Mouse (Mus musculus) c-Kit-positive CD71-positive TER-119-negative erythroid progenitor cells, embryonic 14.5 days (primary cell): Measurements from ENCODE around the gene Loxl1.
"Not testable (repeated sequence)": the region's sequence is repeated elsewhere in the genome, so short reads cannot be mapped to it uniquely, and the experiment has no call there.

ENCODE experiments used
- DNase-seq: peaks from one replicate; pipeline ENCODE4 v3.0.0-alpha.2; 2013; ENCODE audit warnings: low read depth

Loxl1 gene

DNA sequence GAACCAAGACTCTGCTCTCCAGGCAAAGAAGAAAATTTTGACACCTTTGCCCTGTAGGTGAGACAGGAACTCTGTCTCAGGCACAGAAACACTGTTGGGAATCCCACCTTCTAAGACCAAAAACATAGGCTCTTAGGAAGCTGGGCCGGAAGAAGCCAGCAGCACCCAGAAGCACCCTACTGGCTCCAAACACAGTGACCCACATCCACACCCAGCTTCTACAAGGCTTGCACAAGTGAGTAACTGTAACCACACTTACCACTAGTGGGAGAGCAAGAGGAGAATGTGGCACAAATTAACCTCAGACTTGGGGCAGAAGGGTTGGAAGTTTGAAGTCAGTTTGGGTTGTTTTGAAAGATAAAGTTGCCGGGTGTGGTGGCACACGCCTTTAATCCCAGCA lies 37.2 kb downstream of the Loxl1 start:
- DNase-seq, result no peak

DNA sequence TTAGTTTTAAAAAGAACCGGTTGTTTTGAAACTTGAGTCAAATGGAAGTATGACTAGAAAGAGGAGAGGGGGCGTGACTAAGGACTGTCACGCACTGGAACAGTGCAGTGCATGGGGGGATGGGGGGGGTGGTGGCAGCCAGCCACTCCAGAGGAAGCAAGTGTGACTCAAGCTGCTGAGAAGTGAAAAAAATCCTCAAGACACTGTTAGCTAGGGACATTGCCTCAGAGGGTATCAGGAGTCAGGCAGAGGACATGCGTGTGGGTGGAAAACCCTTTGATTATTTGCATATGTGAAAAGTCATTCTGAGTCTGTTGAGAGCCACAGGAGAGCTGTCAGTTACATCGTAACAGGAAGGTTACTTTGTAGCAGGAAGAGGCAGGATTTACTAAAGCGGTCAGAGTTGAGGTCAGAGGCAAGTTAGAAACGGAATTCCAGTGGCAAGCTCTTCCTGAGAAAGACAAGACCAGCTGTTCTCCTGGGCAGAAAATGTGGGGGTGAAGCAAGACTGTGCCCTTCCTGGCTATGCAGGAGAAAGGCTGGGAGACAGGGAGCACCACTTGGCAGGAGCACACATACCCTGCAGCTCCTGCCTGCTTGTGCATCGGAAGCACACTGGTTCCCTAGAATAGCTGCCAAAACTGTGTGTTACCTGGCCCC lies 37.7 kb downstream of the Loxl1 start:
- no peak for DNase-seq

DNA sequence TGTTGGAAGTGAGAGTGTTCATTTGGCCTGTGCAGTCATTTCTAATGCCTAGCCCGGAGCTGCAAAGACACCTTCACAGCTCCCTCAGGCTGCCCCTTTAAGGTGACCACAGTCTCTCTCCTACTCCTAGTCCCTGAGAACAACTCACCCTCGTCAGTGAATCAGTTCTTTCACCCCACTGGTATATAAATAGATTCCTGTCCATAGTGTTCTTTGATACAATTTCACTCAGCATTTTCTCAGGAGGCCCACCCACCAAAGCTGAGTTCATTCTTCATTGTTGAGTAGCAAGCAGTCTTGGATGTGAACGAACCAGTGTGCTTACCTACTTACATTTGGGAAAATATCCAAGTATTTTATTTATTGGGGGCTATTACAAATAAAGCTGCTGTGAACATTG lies 38.4 kb downstream of the Loxl1 start:
- DNase-seq, result no peak

DNA sequence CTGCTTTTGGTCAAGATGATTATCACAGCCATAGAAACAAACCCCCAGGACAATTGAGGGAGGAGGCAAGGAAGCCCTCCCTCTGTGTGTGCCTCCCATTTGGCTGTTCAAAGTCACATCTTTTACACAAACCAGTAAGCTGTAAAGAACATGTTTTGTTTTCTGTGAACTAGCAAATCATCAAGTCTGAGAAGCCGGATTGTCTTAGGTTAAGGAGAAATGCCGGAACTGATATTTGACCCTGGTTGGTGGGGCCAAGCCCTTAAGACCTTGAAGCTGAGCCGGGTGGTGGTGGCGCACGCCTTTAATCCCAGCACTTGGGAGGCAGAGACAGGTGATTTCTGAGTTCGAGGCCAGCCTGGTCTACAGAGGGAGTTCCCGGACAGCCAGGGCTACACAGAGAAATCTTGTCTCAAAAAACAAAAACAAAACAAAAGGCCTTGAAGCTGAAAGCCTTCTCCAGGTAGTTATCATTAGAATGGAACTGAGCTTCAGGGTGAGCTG lies 38.8 kb downstream of the Loxl1 start:
- DNase-seq, result no peak

DNA sequence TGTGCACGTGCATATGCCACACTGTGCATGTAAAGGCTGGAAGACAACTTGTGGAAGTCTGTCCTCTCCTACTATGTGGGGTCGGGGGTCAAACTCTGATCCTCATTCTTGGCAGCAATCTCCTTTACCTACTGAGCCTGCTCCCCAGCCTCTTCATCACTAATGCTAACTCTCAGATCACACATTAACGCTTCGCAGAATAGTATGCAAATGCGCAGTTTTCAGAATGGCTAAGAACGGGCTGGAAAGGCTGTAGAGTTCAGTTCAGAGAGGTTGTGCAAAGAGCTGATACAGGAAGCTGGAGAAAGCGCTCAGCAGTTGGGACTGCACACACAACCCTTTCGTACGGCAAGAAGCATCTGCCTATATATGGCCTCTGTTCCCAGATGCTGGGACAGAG lies 40.1 kb downstream of the Loxl1 start:
- no peak for DNase-seq

DNA sequence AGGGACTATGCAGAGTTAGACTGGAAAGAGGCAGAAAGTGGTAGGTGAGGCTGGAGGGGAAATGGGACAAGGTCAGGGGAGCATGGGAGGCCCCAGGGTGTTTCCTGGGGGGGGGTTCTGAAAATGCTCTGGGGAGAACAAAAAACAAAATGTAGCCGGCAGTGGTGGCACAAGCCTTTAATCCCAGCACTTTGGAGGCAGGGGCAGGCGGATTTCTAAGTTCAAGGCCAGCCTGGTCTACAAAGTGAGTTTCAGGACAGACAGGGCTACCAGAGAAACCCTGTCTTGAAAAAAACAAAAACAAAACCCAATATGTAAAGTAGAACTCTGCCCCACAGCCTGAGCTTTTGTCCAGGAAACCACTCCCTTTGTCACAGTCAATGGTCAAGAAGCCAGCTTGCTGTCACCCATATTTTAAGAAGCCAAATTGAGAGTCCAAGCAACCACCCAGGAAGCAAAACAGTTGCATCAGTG lies 40.9 kb downstream of the Loxl1 start:
- no peak for DNase-seq

DNA sequence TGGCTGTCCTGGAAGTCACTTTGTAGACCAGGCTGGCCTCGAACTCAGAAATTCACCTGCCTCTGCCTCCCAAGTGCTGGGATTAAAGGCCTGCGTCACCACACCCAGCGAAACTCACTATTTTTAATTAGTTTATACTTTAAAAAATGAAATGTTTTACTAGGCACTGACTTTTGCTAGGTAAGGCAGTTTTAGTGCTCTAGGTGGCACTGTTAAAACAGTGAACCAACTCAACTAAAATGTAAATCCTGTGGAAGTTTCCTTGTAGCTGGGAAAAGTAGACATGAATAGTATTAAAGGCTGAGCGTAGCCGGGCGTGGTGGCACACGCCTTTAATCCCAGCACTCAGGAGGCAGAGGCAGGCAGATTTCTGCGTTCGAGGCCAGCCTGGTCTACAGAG lies 41.4 kb downstream of the Loxl1 start:
- not testable (repeated sequence) for DNase-seq

DNA sequence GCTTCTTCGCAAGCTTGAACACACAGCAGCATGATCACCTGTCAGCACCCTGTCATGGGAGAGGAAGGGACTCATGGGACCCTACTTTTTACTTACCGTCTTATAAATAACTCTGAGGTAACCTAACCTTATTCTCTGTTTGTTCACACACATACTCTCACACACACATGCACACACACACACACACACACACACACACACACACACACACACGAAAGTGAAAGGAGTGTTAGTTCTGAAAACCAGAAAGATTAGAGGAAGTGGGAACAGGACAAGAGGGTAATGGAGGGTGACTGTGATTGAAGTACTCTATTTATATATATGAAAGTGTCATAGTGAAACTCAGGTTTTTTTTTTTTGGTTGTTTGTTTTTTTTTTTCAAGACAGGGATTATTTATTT lies 41.9 kb downstream of the Loxl1 start:
- DNase-seq, result no peak

DNA sequence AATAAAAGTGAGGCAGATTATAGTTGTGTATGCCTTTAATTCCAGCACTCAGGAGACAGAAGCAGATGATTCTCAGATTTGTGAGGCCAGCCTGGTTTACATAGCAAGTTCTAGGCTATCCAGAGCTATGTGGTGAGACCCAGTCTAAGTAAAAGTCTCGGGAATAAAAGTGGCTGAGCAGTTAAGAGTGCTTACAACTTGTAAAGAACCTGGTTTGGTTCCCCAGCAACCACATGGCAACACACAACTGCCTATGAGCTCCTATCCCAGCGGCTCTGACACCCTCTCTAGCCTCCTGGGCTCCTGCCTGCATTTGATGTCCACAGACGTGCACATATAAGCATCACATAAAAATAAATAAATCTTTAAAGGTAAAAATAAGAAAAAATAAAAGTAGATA lies 42.9 kb downstream of the Loxl1 start:
- no peak for DNase-seq

DNA sequence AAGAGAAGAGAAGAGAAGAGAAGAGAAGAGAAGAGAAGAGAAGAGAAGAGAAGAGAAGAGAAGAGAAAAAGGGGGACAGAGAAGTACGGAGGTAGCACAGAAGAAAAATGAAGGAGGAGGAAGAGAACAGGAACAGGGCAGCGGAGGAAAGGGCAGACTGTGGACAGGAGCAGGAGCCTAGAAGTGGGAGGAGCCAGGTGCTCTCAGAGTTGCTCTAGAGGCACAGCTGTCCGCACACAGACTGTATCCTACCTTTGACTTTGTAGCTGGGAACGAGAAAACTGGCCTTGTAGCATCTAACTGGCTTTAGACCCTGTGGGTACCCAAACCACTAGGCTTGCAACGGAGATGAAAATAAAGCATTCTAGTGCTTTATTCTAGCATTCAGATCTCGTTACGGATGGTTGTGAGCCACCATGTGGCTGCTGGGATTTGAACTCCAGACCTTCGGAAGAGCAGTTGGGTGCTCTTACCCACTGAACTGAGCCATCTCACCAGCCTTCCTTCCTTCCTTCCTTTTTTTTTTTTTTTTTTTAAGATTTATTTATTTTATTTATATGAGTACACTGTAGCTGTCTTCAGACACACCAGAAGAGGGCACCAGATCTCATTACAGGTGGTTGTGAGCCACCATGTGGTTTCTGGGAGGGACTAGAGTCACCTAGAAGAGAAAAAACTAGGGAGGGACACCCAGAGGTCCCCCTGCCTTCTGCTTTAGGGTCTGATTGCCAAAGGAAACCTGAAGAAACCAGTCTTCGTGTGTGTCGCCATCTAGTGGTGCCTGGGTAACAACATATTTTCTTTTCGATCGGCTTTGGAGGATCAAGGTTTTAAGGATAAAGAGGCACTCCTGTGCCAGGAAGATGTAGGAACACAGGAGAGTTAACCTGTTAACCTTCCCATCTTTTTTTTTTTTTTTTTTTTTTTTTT lies 44.3 kb downstream of the Loxl1 start:
- no peak for DNase-seq

DNA sequence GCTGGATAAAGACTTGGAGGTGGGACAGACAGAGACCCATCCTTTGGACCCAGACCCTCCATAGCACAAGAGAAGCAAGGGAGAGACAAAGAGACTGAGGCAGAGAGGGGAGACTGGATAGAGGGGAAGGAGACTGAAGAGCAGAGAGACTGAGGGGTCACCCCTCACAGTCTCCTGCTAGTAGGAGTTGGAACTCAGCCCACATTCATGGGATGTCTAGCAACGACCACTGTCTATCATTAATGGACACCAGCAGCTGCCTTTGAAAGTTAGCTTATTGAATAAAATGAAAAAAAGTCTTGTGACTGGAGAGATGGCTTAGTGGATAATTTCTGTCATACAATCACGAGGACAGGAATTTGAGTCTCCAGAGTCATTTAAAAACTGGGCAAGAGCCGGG lies 45.9 kb downstream of the Loxl1 start:
- no peak for DNase-seq

DNA sequence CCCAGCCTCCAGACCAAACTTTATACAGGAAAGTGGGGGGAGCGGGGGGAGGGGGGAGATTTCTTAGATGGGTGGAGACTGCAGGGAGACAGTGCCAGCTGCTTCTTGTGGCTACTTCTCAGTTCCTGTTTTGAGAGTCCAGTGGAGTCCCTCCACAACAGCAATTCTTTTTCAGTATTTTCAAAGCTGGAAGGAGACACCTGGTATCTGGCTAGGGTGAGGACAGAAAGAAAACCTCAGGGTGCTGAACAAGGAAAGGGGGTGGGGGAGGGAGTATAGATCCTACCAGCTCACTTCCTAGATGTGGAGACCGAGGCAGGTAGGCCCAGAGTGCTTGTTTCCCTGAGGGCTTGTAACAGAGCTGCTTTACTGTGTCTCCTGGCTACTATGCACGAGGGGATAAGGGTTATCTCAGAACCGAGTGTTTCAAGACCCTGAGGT lies 46.4 kb downstream of the Loxl1 start:
- no peak for DNase-seq

DNA sequence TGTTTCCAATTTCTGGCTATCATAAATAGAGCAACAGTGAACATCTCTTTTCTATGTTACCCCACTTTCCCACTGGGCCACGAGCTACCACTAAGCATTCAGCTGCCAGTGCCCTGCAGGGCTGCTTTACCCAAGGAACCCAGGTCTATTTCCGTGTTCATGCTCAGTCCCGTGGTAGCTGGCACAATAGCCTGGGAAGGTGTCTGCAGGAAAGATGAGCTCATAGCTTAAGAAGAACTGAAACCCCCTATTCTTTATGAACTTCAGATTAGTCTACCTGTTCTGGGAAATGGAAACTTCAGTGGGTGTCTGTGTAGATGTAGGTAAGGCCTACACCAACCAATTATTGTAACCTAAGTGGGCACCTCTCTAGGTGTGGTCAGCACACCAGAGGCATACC lies 47.6 kb downstream of the Loxl1 start:
- DNase-seq, result no peak

DNA sequence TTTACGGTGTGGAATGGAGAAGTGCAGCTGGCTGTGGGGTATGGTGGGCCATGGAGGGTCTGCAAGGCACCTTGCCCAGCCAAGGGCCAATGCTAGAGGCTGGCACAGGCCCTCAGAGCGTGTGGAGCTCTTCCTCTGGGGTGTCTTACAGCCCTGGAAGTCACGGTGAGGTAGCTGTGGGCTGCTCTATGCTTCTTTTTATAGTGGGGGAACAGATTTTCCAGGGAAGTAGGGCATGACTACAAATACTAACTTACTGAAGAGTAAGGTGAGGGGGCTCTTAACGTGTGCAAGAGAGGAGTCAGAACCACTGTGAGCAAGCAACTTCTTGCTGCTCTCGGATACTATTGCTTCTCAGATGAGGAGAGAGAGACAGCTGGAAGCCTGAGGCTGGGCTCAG lies 50.5 kb downstream of the Loxl1 start:
- DNase-seq, result no peak

DNA sequence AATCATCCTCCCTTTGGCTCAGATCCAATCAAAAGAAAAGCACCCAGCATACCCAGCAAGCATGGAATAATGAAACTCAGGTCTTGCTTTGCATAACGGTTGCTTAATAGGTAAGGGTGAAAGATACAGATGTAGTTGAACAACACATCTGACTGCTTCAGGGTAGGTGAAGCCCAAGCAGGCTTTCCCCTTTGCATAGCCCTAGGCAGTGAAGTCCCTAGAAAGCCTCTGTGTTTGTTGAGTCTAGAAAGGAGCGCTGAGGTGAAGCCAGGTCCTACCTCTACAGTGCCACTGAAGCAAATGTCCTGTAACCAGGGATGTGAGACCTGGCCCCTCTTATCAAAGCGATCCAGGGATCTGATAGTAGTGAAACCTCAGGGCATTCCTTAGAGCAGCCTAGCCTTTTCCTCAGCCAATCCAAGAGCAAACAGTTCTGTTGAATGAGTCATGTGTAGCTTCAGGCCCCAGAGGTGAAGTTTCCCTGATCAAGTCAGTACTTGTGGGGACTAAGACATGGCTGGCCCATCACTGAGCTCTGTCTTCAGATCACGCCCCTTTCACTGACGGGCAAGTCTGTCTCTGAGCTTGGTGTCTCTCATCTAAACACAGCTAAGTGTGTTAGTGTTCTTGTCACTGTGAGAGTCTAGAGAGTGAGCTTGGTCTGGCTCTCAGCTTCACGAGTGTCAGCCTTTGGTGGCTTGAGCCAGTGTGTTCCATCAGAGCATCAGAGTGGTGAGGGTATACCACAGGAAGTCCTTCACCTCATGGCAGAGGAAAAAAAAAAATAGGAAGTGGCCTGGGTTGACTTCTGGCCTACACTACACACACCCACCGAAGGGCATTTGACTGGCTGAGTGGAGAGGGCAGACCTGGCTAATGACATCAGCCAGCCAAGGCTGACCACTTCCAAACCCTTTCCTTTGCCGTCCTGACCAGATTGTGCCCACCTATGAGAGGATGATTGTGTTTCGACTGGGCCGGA lies 57.0 kb downstream of the Loxl1 start:
- no peak for DNase-seq

DNA sequence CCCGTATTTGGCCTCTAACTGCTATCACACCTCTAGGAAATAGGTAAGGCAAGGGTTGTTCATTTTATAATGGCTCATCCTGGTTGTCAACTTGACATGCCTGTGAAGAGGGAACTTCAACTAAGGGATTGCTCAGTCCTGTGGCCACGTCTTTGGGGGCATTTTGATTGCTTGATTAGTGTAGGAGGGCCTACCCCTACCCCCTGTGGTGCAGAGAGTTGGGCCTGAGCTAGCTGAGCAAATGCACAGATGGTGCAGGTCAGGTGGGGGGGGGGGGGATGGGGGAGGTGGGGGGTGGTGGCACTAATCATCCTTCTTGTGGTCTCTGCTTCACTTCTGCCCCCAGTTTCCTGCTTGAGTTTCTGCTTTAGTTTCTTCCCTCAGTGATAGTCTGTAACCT lies 57.9 kb downstream of the Loxl1 start:
- DNase-seq, result no peak

DNA sequence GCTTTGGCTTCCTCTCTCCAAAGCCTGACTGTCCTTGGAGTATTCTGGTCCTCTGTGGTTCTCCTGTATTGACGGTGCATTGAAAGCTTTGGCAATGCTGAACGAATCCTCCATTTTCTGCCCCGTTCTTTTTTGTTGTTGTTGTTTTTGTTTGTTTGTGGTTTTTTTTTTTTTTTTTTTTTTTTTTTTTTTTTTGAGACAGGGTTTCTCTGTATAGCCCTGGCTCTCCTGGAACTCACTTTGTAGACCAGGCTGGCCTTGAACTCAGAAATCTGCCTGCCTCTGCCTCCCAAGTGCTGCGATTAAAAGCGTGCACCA lies 59.2 kb downstream of the Loxl1 start:
- DNase-seq, result not testable (repeated sequence)

DNA sequence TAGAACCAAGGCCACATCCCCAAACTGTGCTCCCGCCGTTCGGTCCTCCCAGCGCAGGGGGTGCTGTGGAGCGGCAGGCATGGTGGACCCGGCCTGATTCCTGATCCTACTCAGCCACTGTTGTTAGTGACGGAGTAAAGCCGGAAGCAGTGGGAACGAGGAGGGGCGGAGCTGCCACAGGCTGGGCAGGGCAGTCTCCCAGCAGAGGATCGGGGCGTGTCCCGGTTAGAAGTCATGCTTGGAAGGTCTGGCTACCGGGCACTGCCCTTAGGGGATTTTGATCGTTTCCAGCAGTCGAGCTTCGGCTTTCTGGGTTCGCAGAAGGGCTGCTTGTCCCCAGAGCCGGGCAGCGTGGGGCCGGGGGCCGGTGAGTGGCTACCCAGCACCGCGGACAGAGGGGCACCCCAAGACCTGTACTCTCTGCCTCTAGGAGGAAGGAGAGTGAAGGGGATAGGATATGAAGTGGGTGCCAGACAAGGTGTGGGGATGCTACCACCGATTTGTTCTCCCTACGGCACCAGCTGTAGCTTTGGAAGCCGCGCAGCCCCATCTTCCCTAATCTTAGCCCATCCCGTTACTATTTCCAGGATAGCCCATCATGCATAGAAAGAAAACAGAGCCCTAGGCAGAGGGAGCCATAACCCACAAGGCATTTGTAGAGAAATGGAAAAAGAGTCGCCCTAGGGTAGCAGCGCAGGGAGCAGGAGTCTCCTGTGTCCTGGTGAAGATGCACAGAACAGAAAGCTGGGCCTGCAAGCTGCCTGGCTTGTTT lies 59.8 kb downstream of the Loxl1 start, which contains the start of gene Stoml1:
Gene Stoml1 (plus strand): TSS at position 132 of the 772 bp plus-strand sequence.
- peak; percentile 91 for DNase-seq

DNA sequence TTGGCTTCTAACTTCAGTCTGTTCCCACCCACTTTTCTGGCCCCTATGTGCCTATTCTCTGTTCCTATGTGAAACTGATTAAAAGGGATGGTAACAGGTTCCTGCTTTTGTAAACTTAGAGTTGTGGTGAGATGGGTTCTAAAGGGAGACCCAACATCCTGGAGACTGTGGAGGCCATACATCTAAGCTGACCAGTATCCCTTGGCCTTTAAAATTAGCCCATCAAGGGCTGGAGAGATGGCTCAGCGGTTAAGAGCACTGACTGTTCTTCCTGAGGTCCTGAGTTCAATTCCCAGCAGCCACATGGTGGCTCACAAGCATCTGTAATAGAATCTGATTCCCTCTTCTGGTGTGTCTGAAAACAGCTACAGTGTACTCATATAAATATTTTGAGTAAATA lies 62.3 kb downstream of the Loxl1 start:
- not testable (repeated sequence) for DNase-seq

DNA sequence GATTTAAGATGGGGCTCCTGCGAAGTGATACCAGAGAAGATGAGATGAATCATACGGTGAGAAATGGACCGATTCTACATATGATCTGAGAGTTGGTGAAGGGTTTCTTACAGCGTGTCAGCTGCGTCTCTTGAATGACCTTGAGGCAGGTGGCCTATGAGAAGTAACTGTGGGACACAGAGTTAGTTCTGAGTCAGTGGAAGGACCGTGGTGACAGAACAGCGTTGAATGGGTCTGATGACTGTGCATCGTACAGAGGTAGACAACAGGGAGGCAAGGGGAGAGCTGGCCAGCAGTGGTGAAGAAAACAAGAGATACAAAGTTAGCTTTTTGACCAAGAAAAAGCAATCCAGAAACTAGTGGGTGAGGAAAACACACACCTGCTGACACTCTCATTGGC lies 62.7 kb downstream of the Loxl1 start:
- no peak for DNase-seq

DNA sequence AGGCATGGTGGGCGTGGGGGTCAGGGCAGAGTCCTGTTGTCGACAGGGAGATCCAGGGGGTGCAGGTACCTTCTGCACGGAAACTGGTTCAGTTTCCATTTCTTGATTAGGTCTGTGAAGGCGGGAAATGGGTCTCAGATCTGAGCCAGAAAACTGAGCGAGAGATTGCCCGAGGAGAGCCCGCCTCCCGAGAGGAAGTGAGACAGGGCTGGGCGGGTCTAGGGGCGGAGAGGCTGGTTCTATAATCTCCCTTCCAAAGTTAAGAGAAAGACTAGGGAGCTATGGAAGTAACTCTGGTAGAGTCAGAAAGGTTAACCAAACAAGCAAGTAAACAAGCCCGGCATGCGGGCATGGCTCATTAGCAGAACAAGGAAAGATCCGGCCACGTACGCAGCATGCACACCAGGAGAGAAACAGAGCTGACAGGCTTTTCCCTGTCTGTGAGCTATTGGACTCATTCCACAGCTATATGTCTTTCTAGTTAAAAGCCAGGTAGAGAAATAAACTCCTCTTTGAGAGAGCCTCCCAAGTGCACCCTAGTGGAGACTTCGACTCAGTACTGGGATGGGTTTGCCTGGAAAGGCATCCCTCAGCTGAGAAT lies 63.3 kb downstream of the Loxl1 start, which contains the start of gene Pml:
Gene Pml (minus strand): TSS at position 195 of the 601 bp plus-strand sequence.
- DNase-seq, result peak; percentile 71
